Mouse (Mus musculus) kidney, postnatal 4 days (tissue): ENCODE results near the gene Hspb9.

Experiments
- DNase-seq, 2 experiments: peaks; one replicate each; pipeline ENCODE4 v3.0.0; 2021; ENCODE audit warnings: mixed read lengths in 2 of 2

Hspb9 gene

GRCm38 (mm10) chr11:100735134-100735865 lies 21.6 kb downstream of the Hspb9 start:
- no peak for DNase-seq

- DNase-seq, result no peak
These were observed 22.5 kb downstream of the Hspb9 start for GRCm38 (mm10) chr11:100735954-100736745.

DNA sequence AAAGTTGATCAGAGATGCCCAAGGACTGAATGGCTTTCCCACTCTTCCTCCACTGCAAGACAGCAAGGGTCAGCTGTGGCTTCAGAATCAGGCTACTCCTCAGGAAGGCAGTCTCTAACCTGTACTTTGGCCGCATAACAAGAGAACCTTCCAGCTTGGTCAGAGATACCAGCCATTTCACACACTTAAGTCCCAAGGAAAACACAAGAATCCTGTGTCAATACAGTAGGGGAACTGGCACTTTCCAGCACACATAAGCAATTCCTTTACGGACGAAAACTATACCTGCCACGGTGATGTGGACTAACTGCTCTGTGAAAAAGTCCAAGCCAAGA lies 23.1 kb downstream of the Hspb9 start:
- no peak for DNase-seq

DNA sequence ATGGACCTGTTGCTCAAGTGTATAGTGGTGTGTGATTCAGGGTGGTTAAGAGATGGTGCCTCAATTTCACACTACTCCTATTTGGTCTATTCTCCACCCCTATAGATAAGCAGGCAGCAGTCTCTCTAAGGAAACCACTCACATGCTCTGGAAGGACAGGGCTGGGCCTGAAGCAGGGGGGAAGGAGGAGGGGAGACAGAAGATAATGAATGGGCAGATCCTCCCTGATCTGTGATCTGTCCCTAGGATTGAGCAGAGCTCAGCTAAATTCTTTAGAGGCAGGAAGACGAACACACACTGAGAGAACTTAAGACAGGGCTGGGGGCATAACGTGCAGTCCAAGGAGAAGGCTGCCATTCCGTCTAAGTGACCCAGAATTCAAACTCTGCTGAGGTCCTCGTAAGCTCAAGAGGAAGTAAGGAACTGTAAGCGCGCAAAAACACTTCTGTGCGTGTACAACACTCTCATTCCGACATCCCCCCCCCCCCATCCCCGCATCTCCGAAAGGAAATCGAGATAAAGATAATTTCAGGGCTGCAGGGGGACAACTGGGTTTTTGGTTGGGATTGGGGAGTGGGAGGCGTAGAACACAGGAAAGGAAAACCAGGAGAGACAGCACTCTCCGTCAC lies 23.6 kb downstream of the Hspb9 start:
- peak in 1 of 2 experiments; percentile 25 for DNase-seq

- DNase-seq, result peak; percentile 98 to 99
These were observed 24.5 kb downstream of the Hspb9 start, which contains the start of gene Rab5c for GRCm38 (mm10) chr11:100738066-100738604. TSS of gene Rab5c (minus strand) at chr11:100738215.

DNA sequence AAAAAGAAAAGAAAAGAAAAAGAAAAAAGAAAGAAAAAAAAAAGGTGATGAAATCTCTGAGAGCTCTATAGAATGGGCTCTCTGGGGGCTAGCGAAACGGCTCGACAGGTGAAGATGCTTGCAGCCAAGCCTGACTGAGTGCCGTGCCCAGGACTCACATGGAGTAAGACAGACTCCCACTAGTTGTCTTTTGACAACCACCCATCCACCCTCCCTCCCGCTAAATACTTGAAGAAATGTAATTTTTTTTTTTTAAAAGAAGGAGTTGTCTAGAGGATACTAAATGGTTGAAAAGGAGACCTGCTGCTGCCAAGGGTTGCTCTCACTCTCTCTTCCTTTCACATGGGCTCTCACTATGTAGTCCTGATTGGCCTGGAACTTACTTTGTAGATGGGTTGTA lies 25.1 kb downstream of the Hspb9 start:
- DNase-seq, result no peak

DNA sequence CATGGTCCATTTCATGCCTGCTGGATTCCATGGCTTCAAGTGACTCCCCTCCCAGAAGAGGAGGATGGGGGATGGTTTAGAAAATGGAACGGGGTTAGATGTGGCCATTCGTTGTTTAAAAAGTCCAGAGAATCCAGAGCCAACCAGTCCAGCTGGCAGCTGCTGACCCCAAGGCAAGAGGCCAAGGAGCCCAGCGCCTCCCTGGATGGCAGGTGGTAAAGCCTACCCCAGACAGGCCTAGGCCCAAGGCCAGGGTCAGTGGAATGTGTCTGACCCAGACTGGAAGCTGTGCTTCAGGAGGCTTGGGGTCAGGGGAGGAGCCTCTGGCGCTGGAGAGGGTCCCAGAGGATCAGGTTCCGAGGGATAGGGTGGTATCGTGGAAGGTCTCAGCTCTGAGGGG lies 27.7 kb downstream of the Hspb9 start:
- DNase-seq, result no peak

- DNase-seq, result peak; percentile 64 to 74
These were observed 31.4 kb downstream of the Hspb9 start for GRCm38 (mm10) chr11:100745085-100745484.

DNA sequence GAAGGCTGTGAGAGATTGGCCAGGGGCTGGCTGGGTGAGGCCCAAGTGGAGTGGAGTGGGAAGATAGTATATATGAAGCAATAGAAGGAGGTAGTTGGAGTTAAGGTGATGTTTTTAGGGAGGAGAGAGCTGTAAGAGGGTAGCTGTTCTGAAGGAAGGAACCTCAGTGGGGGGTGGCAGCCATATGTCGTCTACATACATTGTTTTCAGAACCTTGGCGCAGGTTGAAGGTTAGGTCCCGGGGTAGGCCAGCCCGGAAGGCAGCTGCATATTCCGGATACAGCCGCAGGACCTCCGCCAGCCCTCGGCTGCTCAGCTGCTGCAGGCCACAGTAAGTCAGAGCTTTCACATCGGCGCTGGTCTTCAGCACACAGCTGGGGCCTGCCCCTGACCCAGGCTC lies 32.9 kb downstream of the Hspb9 start:
- DNase-seq, result no peak

DNA sequence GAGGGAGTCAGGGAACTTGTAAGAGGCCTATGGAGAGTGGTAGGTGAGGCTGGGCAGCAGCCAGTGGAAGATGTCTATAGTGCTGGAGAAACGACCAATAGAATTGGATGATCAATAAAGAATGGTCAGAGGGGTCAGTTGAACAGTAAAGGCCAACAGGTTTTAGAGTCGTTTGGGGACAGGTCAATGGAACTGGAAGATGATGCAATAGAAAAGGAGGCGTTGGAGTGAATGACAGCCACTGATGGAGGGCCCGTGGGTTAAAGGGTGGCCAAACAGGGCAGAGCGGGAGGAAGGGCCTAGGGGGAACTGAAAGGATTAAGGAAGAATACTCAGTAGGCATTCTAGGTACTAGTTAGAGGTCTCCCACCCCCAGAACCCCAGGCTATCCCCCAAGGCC lies 33.5 kb downstream of the Hspb9 start:
- no peak for DNase-seq

DNA sequence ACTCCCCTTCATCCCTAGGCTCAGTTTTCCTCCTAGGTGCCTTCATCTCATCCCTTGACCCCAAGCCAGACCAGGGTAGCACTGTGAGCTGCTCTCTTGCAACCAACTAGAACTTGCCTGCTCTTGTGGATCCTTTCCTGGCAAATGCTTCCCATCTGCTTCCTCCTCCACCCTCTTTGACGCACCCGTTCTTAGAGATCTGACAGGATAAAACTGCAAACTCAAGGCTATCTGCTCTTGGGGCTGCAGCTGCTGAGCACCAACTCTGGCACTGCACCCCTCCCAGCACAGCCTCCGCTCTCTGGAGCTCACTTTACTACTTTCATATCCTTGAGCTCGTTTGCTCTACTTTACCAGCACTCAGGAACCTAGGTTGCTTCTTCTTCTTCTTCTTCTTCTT lies 35.0 kb downstream of the Hspb9 start:
- no peak for DNase-seq

- DNase-seq, result peak in 1 of 2 experiments; percentile 38
These were observed 35.8 kb downstream of the Hspb9 start for GRCm38 (mm10) chr11:100749469-100749868.

DNA sequence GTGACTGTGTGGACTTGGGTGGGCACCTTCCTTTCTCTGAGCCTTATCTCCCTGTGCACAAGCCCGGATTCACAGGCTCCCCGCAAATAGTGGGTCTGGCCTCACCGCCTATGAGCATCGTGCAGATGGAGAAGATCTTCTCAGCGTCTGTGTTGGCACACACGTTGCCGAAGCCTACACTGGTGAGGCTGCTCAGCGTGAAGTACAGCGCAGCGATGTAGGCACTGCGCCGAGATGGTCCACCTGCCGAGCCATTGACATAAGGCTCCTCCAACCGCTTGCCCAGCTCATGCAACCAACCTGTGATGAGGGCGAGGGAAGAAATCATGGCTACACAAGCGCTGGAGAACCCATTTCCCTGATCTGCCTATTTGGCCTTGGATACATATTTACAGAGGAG lies 36.5 kb downstream of the Hspb9 start:
- DNase-seq, result no peak

DNA sequence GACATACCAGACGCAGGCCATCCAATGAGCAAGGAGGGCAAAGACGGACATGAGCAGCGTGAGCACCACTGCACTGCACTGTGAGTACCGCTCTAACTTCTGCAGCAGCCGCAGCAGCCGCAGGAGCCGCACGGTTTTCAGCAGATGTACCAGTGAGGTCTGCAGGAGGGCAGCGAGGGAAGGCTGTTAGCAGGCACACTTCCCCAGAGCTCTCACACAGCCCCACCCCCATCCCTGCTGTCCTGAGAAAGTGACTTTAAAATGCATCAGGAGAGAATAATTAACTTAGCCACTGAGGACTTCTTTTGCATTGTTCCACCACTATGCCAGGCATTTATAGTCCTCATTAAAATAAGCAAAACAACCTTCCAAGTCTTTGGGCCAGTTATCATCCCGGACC lies 38.6 kb downstream of the Hspb9 start:
- DNase-seq, result peak; percentile 46 to 66

DNA sequence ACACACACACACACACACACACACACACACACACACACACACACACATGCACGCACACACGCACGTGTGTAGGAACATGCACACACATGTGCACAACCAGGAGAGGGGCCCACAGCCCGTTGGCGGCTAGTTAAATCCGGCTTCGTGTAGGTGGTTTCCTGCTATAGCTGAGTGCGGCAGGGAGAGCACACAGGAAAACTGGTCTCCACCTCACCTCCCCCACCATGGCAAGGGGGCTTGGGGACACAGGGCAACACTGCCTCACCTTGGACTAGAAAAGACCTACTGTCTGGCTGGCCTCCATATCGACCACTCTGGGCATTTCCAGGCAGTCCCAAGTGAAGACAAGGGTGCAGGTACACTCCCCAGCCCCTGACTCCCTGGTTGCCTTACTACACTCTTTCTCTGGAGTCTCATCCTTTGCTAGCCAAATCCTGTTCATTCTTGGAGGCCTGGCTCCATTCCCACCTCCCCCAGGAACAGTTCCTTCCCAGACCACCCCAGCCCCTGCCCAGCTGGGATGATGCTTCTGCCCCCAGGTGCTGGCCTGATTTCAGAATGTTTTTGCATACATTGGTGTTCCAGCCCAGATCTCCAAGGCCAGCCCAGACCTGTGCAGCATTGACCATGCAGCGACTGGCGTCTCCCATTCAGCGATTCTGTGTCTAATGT lies 40.5 kb downstream of the Hspb9 start:
- no peak for DNase-seq

DNA sequence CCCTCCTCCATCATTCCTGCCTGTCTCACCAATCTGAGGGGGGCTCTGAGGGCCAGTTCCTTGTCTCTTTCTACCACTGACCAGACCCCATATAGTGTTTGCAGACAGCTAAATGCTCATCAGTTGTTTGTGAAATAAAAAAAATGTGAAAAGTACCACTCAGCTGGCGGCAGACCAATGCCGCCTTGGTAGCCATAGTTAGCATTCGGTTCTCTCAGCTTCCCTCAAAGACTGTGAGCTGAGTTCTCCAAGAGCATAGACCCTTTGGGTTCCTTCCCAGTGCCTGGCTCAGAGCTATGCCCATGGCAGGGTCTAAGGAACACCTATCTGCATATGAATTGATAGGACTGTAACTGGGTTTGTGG lies 41.0 kb downstream of the Hspb9 start:
- no peak for DNase-seq

DNA sequence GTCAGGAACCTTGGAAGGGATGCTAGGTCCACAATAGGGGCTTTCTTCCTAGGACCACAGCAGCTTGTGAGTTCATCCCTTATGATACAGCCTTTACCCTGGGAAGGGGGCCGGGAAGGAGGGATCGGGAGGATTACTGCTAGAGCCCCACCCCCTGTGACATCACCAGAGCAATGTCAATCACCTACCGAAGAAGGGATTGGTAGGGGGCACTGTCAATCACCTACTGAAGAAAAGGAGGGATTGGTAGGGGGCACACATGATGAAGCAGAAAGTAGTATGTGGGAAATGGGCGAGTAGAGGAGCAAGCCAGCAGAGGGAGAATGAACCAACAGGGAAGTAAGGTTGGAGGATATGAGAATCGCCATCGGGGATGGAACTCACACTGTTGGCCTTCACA lies 42.8 kb downstream of the Hspb9 start:
- DNase-seq, result no peak

DNA sequence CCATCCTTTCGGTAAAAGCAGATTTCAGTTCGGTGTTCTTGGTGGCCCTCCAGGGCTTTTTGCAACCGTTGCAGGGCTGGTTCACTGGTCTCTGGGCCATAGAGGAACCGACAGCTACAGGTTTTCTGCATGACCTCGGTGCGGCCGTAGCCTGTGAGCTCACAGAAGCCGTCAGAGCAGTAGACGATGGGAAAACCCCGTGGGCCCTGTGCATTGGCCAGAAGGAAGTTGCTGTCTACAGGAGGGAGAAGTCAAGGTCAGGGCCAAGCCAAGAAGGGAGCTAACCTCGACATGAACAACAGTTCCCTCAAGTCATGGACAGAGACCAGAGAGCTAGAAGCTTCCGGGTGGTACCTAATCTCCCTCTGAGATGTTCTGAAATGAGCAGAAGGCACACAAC lies 43.9 kb downstream of the Hspb9 start:
- DNase-seq, result no peak

GRCm38 (mm10) chr11:100758707-100759610 lies 45.3 kb downstream of the Hspb9 start:
- DNase-seq, result peak; percentile 84 to 86

DNA sequence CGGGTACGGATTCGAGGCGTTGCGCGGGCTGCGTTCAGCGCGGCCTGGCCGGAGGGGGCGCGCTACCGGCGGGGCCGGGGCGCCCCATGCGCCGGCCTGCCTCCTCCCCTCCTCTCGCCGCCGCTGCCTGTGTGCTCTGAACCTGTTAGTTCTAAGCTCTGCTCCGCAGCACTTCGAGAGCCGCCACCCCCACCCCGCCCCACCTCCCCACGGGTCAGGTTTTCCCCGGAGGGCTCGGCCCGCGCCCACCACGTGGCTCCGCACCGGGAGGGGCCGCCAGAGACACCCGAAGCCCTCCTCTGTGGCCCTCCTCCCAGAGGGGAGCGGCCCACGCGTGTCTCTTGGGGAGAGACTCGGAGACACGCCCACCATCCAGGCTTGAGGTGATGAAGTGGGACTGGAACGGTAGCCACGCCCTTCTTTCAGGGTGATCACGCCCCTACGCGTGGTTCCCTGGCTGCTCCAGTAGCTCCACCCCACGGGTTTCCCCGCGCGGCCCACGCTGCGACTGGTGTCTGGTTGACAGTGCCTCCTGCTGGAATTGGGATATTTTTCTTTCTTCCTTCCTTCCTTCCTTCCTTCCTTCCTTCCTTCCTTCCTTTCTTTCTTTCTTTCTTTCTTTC lies 46.1 kb downstream of the Hspb9 start, which contains the start of gene Kcnh4:
Gene Kcnh4, minus strand, starts transcription at position 332 of the 623 bp plus-strand sequence.
- DNase-seq, result peak; percentile 50 to 65

DNA sequence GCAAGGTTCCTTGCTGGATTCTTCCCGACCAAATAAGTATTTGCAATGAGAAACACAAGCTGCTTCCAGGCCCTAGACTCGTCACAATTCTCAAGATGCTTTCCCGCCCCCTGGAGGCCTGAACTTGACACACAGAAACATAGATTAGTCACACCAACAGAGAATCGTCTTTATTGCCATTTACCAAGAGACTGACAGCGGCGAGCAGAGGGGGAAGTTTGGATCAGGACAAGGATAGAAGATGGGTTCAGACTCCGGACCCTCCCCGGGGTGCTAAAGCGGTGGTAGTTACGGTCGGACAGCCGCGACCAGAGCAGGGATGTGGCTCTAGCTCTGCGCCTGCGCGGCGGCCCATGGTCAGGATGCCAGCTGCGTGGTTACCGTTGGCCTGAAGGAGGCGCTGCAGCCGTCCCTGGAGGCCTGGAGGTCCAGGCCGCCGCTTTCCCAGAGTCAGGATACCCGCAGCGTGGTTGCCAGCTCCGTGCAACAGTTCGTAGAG lies 47.9 kb downstream of the Hspb9 start:
- peak; percentile 91 to 93 for DNase-seq
